Mouse (Mus musculus) adipocyte (in vitro differentiated cells): ENCODE measurements around the gene Gm8356.
"Not testable (repeated sequence)": the region's sequence is repeated elsewhere in the genome, so short reads cannot be mapped to it uniquely, and the experiment has no call there.

Experiments
- DNase-seq: peaks from one replicate; pipeline ENCODE4 v3.0.0-alpha.2; 2016; ENCODE audit warnings: low spot score

Gene Gm8356

DNA sequence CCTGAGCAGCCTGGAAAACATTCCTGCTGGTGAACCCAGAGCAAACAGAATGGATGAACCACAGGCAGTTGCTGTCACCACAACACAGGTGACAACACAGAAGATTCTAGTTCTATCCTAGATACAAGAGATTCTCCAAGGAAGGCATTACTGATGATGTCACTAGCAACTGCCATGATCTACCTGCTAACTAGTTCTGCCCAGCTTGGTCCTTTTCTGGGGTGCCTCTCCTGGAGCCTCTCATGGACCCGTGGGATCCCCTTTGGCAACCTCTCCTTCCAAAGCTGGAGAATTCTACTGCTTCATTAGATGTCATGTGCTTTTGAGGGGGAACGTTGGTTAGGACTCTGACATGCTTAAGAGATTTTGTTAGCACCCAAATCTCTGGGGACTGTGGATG lies at the start of gene Gm8356:
TSS of gene Gm8356 (minus strand) at position 101 of the 400 bp plus-strand sequence.
- DNase-seq: not testable (repeated sequence)

DNA sequence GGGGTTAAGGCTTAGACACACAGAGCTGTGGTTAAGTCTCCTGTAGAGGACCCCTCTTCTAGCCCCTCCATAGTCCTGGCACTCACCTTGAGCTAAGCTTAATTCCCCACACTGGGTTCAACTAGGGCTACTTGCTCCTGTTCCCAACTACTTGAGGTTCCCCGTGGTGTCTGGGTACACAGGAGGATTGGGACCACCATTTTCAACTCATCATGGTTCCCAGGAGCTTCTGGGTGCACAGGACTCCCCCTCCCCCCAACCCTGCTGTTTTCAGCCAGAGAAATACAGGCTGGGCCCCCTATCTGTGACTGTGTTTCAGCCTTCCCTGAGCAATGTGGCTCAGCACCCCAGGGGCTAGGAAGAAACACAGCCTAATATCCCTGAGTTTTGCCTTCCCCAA lies 50.8 kb downstream of the Gm8356 start:
- DNase-seq: not testable (repeated sequence)

DNA sequence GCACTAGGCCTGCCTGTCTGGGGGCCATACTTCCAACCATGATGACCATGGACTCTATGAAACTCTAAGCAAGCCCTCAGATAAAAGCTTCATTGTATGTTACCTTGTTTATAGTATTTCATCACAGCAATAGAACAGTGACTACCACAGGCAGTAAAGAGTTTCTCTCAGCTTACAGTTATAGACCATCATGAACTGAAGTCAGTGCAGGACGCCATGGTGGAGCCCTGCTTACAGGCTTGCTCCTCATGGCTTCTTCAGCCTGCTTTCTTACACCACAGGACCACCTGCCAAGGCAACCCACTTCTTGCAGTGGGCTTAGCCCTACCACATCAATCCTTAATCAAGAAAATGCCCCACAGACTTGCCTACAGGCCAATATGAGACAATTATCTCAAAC lies 51.5 kb downstream of the Gm8356 start:
- DNase-seq: not testable (repeated sequence)

- not testable (repeated sequence) for DNase-seq
These were observed 55.0 kb downstream of the Gm8356 start for GRCm38 (mm10) chr14:6482126-6482525.
